Mouse (Mus musculus): ENCODE results near the gene Psmc1. TPM values are rescaled to one million over a fixed set of nuclear protein-coding genes. Genes with fewer than 3 reads are reported as not detected.

Gene Psmc1
- polyA plus RNA-seq, 1 experiment from 2014 or later: 413 TPM

- 14% methylated on average over 28 of the region's 28 CpGs for WGBS
- ATAC-seq (ENCODE audit: insufficient number of reproducible peaks, low FRiP score, low TSS enrichment, low read depth): peak; percentile 71
These were observed 58.2 kb downstream of the Psmc1 start for GRCm38 (mm10) chr12:100167931-100168871.

GRCm38 (mm10) chr12:100172481-100172880, 62.5 kb downstream of the Psmc1 start:
- H3K4me3 ChIP-seq (ENCODE audit: low read depth, low read length): no peak overlapping the region
- no peak overlapping the region for H3K9ac ChIP-seq (ENCODE audit: low read length)
- peaks cover 5% of the 10 kb centered on the region; the same call in 1 of the 2 replicates for H3K4me1 ChIP-seq (ENCODE audit: control insufficient read depth, insufficient read depth, low read length)
- no peak overlapping the region for H3K27ac ChIP-seq (replicated peaks; ENCODE audit: low read depth, low read length)
- no peaks in the 10 kb centered on the region for H3K9me3 ChIP-seq (ENCODE audit: control insufficient read depth, low read length)
- no peak for ATAC-seq (ENCODE audit: insufficient number of reproducible peaks, low FRiP score, low TSS enrichment, low read depth)
- H3K4me2 ChIP-seq (ENCODE audit: low read depth, severe bottlenecking): no peak overlapping the region
- WGBS: 75% methylated on average over 7 of the region's 7 CpGs
- no peaks in the 10 kb centered on the region for H3K36me3 ChIP-seq (ENCODE audit: control insufficient read depth, insufficient read depth, low read length)
- H3K27me3 ChIP-seq (ENCODE audit: control insufficient read depth, insufficient read depth, low read length): no peaks in the 10 kb centered on the region
- no peak for DNase-seq (ENCODE audit: low spot score)

More at GRCm38 (mm10) chr12:100167931-100168871, 58.2 kb downstream of the Psmc1 start:
- H3K36me3 ChIP-seq (ENCODE audit: control insufficient read depth, insufficient read depth, low read length): no peaks in the 10 kb centered on the region
- DNase-seq (ENCODE audit: low spot score): peak; percentile 63
- H3K27me3 ChIP-seq (ENCODE audit: control insufficient read depth, insufficient read depth, low read length): no peaks in the 10 kb centered on the region
- peak overlapping the region; percentile 49 for H3K4me2 ChIP-seq (ENCODE audit: low read depth, severe bottlenecking)
- H3K4me1 ChIP-seq (ENCODE audit: control insufficient read depth, insufficient read depth, low read length): no peaks in the 10 kb centered on the region
- H3K27ac ChIP-seq (replicated peaks; ENCODE audit: low read depth, low read length): peak overlapping the region; percentile 61; the same call in 1 of the 2 replicates
- peak overlapping the region; percentile 6; the same call in 1 of the 2 replicates for H3K4me3 ChIP-seq (ENCODE audit: low read depth, low read length)
- H3K9me3 ChIP-seq (ENCODE audit: control insufficient read depth, low read length): no peaks in the 10 kb centered on the region
- 0 out of 2 replicates have a peak overlapping the region, but pooled peaks have one; percentile 34 for H3K9ac ChIP-seq (ENCODE audit: low read length)

Other genes with a start within 250 kb of the Psmc1 start
- 21.3 and 22.4 TPM in 2 replicates for gene Efcab11, start 225.7 kb upstream of the Psmc1 start, polyA plus RNA-seq (2014; fragmentation: Nextera tagmentation; extraction: Ambion mirVana)
- 77.9 and 80.4 TPM in 2 replicates for gene Tdp1, start 225.6 kb upstream of the Psmc1 start, polyA plus RNA-seq (2014; fragmentation: Nextera tagmentation; extraction: Ambion mirVana)
- gene Kcnk13, start 145.7 kb upstream of the Psmc1 start, polyA plus RNA-seq (2014; fragmentation: Nextera tagmentation; extraction: Ambion mirVana): 0.56 and 0.78 TPM in 2 replicates
- gene Nrde2, start 49.5 kb downstream of the Psmc1 start, polyA plus RNA-seq (2014; fragmentation: Nextera tagmentation; extraction: Ambion mirVana): 12.8 and 15.2 TPM in 2 replicates
- 1,091 and 1,120 TPM in 2 replicates for gene Calm1, start 89.3 kb downstream of the Psmc1 start, polyA plus RNA-seq (2014; fragmentation: Nextera tagmentation; extraction: Ambion mirVana)